Mouse (Mus musculus) forebrain, embryonic 12.5 days (tissue): ENCODE data around the gene Ttc4. TPM values are rescaled to one million over a fixed set of nuclear protein-coding genes. Genes with fewer than 3 reads are reported as not detected.

Source experiments
- ATAC-seq: fragments of 200-750 bp; cut with Nextera tagmentation; 2 replicates; pipeline ENCODE4 v1.8.0; 2017; ENCODE audit warnings: moderate TSS enrichment; ENCODE audit not compliant: low FRiP score
- H3K27ac ChIP-seq: fragments of 300-500 bp; sonication (generic); 2 replicates; pipeline ENCODE4 v1.5.1; 2016; ENCODE audit warnings: mild to moderate bottlenecking
- H3K27me3 ChIP-seq: fragments of 300-500 bp; sonication (generic); 2 replicates; pipeline ENCODE4 v1.6.1; 2016; ENCODE audit warnings: mild to moderate bottlenecking
- H3K36me3 ChIP-seq: fragments of 300-500 bp; sonication (generic); replicated peaks from 2 replicates; pipeline ENCODE4 v1.6.1; 2016; ENCODE audit warnings: mild to moderate bottlenecking
- H3K4me1 ChIP-seq: fragments of 300-500 bp; sonication (generic); 2 replicates; pipeline ENCODE4 v1.6.1; 2016
- H3K4me2 ChIP-seq: fragments of 300-500 bp; sonication (generic); 2 replicates; pipeline ENCODE4 v1.6.1; 2016; ENCODE audit warnings: mild to moderate bottlenecking, moderate library complexity
- H3K4me3 ChIP-seq: fragments of 300-500 bp; sonication (generic); replicated peaks from 2 replicates; pipeline ENCODE4 v1.5.1; 2016; ENCODE audit warnings: mild to moderate bottlenecking
- H3K9ac ChIP-seq: fragments of 300-500 bp; sonication (generic); 2 replicates; pipeline ENCODE4 v1.6.1; 2016; ENCODE audit warnings: mild to moderate bottlenecking
- H3K9me3 ChIP-seq: fragments of 300-500 bp; sonication (generic); 2 replicates; pipeline ENCODE4 v1.6.1; 2016
- WGBS: fragments of 180-500 bp; shearing (Covaris S2); methylation state at CpG from one replicate; pipeline ENCODE4 v1.1.7; 2016; 5-methylcytosine and 5-hydroxymethylcytosine counted together
- polyA plus RNA-seq: library from polyadenylated mRNA; unstranded; fragments of >200 nt; fragmentation: Nextera tagmentation; extraction: Ambion mirVana; gene quantifications from 2 replicates; pipeline ENCODE4 v1.2.1, GENCODE M21; 2016

Ttc4 gene
- polyA plus RNA-seq, 1 experiment from 2014 or later, result 98.8 TPM

DNA sequence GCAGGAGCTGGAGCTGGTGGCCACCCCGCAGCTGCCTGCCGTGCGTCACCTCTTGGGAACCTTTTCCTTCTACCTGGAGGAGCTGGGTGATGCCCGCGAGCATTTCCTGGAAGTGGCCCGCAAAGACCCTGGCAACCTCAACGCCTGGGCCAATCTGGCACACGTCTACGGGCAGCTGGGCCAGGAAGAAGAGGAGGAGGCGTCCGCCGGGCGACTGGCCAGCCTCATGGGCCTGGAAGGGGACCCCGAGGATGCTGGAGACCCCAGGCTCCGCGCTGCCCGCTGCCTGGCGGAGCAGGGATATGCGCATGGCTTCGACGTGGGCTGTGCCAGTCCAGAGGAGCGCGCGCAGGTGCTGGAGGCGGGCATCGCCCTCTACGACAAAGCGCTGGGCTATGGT is 56.0 kb downstream of the Ttc4 start:
- H3K4me1 ChIP-seq, result no peaks in the 10 kb centered on the region
- no peaks in the 10 kb centered on the region for H3K36me3 ChIP-seq
- H3K4me3 ChIP-seq, result no peak overlapping the region
- H3K27me3 ChIP-seq, result peaks cover 53% of the 10 kb centered on the region
- no peak overlapping the region for H3K27ac ChIP-seq
- H3K9me3 ChIP-seq, result no peaks in the 10 kb centered on the region
- no peak for ATAC-seq
- no peak overlapping the region for H3K4me2 ChIP-seq
- no peak overlapping the region for H3K9ac ChIP-seq
- WGBS, result 38% methylated on average over 28 of the region's 28 CpGs

GRCm38 (mm10) chr4:106622030-106622493 is 56.7 kb downstream of the Ttc4 start, which contains the start of gene Ttc22:
Gene Ttc22 (plus strand): TSS chr4:106622432.
- Histone ChIP-seq H3K27me3 (peaks cover 52% of the 10 kb centered on the region), H3K4me1 (peaks cover 5% of the 10 kb centered on the region), H3K4me2 (no peak within 1 kb of the TSS), H3K4me3 (no peak within 1 kb of the TSS), H3K36me3 (no peaks in the 10 kb centered on the region), H3K9me3 (no peaks in the 10 kb centered on the region), H3K27ac (no peak within 1 kb of the TSS), H3K9ac (no peak within 1 kb of the TSS)
- ATAC-seq, result no peak
- 31% methylated on average over 16 of the region's 16 CpGs for WGBS

- Histone ChIP-seq H3K9ac (no peak overlapping the region), H3K4me1 (peaks cover 8% of the 10 kb centered on the region), H3K27ac (no peak overlapping the region), H3K36me3 (no peaks in the 10 kb centered on the region), H3K9me3 (no peaks in the 10 kb centered on the region), H3K27me3 (peaks cover 52% of the 10 kb centered on the region), H3K4me2 (no peak overlapping the region), H3K4me3 (no peak overlapping the region)
- no peak for ATAC-seq
- WGBS, result 76% methylated on average over 3 of the region's 3 CpGs
Measured at GRCm38 (mm10) chr4:106621428-106621827, 57.3 kb downstream of the Ttc4 start.

- ATAC-seq, result no peak
- 87% methylated on average over 4 of the region's 4 CpGs for WGBS
Measured at GRCm38 (mm10) chr4:106618898-106619297, 59.8 kb downstream of the Ttc4 start.

DNA sequence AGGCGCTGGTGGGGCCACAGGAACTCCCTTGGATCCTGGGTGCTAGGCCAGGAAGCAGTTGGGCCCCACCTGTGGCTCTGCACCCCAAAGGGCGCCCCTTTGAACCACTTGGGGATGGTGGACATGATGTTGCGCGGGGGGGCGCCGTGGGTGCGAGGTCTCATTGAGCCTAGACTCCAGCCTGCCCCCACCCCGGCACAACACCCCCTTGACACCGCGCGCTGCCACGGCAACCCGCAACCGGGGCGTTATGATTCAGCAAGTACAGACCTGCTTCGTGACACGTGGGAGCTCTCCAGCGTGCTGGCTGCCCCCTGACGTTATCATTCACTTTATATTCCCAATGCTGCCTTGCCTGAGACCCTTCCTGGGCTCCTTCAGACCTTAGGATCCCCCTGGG is 61.7 kb downstream of the Ttc4 start, which contains the start of gene Lexm:
Gene Lexm (minus strand): TSS at position 186 of the 400 bp plus-strand sequence.
- Histone ChIP-seq H3K9ac (no peak within 1 kb of the TSS), H3K4me3 (peak within 1 kb of the TSS; percentile 24), H3K36me3 (no peaks in the 10 kb centered on the region), H3K9me3 (no peaks in the 10 kb centered on the region), H3K4me2 (peak within 1 kb of the TSS; percentile 51), H3K27me3 (peaks cover 25% of the 10 kb centered on the region), H3K27ac (no peak within 1 kb of the TSS), H3K4me1 (peaks cover 8% of the 10 kb centered on the region)
- no peak for ATAC-seq
- 2% methylated on average over 19 of the region's 19 CpGs for WGBS

More at GRCm38 (mm10) chr4:106618898-106619297, 59.8 kb downstream of the Ttc4 start:
- Histone ChIP-seq H3K9me3 (no peaks in the 10 kb centered on the region), H3K27me3 (peaks cover 44% of the 10 kb centered on the region), H3K9ac (no peak overlapping the region), H3K4me1 (peaks cover 8% of the 10 kb centered on the region), H3K4me3 (no peak overlapping the region), H3K4me2 (no peak overlapping the region), H3K27ac (no peak overlapping the region), H3K36me3 (no peaks in the 10 kb centered on the region)

DNA sequence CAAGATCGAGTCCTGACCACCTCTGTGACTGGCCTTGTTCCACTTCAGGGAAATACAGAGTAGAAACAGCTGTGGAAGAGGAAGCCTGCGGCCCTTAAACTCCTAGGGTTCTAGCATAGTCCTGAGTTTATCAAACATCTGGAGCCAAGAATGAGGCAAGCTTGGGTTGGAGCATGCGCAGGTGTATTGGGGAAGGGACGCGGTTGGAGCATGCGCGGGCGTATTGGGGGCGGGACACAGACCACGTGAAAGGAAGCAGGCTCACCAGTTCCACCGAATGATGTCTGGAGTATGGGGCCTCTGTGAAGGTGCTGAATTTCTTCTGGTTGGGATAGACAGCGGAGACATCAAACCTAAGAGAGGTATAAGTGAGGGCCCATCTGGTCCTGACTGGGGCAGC is 63.1 kb downstream of the Ttc4 start:
- 86% methylated on average over 12 of the region's 12 CpGs for WGBS
- peaks cover 8% of the 10 kb centered on the region for H3K4me1 ChIP-seq
- no peak overlapping the region for H3K9ac ChIP-seq
- peaks cover 18% of the 10 kb centered on the region for H3K27me3 ChIP-seq
- no peak overlapping the region for H3K4me2 ChIP-seq
- H3K36me3 ChIP-seq, result no peaks in the 10 kb centered on the region
- no peak overlapping the region for H3K27ac ChIP-seq
- H3K4me3 ChIP-seq, result no peak overlapping the region
- no peak for ATAC-seq
- no peaks in the 10 kb centered on the region for H3K9me3 ChIP-seq

GRCm38 (mm10) chr4:106614881-106615280 is 63.9 kb downstream of the Ttc4 start:
- ATAC-seq, result no peak
- no peak overlapping the region for H3K4me3 ChIP-seq
- H3K9ac ChIP-seq, result no peak overlapping the region
- H3K9me3 ChIP-seq, result no peaks in the 10 kb centered on the region
- peaks cover 18% of the 10 kb centered on the region for H3K27me3 ChIP-seq
- no peaks in the 10 kb centered on the region for H3K36me3 ChIP-seq
- H3K27ac ChIP-seq, result no peak overlapping the region
- WGBS, result 91% methylated on average over 9 of the region's 9 CpGs
- H3K4me2 ChIP-seq, result no peak overlapping the region
- peaks cover 8% of the 10 kb centered on the region for H3K4me1 ChIP-seq

- H3K9me3 ChIP-seq, result no peaks in the 10 kb centered on the region
- no peaks in the 10 kb centered on the region for H3K36me3 ChIP-seq
- no peak overlapping the region for H3K4me2 ChIP-seq
- peaks cover 18% of the 10 kb centered on the region for H3K27me3 ChIP-seq
- no peak overlapping the region for H3K27ac ChIP-seq
- H3K4me1 ChIP-seq, result peaks cover 8% of the 10 kb centered on the region
- ATAC-seq, result peak; percentile 70
- no peak overlapping the region for H3K4me3 ChIP-seq
- no peak overlapping the region for H3K9ac ChIP-seq
- 45% methylated on average over 7 of the region's 7 CpGs for WGBS
Measured at GRCm38 (mm10) chr4:106614180-106614797, 64.5 kb downstream of the Ttc4 start.

DNA sequence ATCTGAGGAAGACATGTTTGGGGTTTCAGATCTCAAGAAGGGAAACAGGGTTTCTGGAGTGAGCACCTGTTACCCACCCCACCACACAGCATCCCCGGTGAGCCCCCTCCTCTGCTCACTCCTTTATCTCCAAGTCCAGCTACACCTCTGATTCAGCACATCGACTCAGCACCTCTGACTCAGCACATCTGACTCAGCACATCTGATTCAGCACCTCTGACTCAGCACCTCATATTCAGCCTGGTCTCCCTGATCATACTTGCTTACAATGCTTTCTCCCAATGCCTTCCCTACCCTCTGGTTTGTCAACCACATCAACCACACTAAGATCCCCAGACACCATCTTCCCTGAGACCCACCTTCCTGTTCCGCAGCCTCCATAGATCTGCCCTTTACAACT is 65.2 kb downstream of the Ttc4 start:
- Histone ChIP-seq H3K4me1 (peaks cover 8% of the 10 kb centered on the region), H3K4me3 (no peak overlapping the region), H3K4me2 (no peak overlapping the region), H3K9ac (no peak overlapping the region), H3K9me3 (no peaks in the 10 kb centered on the region), H3K36me3 (no peaks in the 10 kb centered on the region), H3K27ac (no peak overlapping the region), H3K27me3 (peaks cover 18% of the 10 kb centered on the region)
- 87% methylated on average over 3 of the region's 3 CpGs for WGBS
- ATAC-seq, result 0 out of 2 replicates have a peak, but pooled peaks have one; percentile 4

- no peak overlapping the region for H3K4me2 ChIP-seq
- WGBS, result 82% methylated on average over 8 of the region's 8 CpGs
- no peaks in the 10 kb centered on the region for H3K36me3 ChIP-seq
- no peaks in the 10 kb centered on the region for H3K9me3 ChIP-seq
- H3K27ac ChIP-seq, result no peak overlapping the region
- peaks cover 18% of the 10 kb centered on the region for H3K27me3 ChIP-seq
- ATAC-seq, result no peak
- no peak overlapping the region for H3K4me3 ChIP-seq
- peaks cover 8% of the 10 kb centered on the region for H3K4me1 ChIP-seq
- no peak overlapping the region for H3K9ac ChIP-seq
Measured at GRCm38 (mm10) chr4:106613105-106613504, 65.6 kb downstream of the Ttc4 start.

Other genes starting within 250 kb of the Ttc4 start
- gene Pcsk9, start 214.6 kb downstream of the Ttc4 start, polyA plus RNA-seq, result 3.5 and 4.9 TPM in 2 replicates
- gene Bsnd, start 186.7 kb downstream of the Ttc4 start, polyA plus RNA-seq, result not detected in 2 replicates
- gene Dhcr24, start 117.9 kb downstream of the Ttc4 start, polyA plus RNA-seq, result 6.4 and 9.8 TPM in 2 replicates
- gene Lexm, start 61.7 kb downstream of the Ttc4 start, polyA plus RNA-seq, result 0.17 and 0.42 TPM in 2 replicates
- gene Ttc22, start 56.5 kb downstream of the Ttc4 start, polyA plus RNA-seq, result 0.17 TPM in 2 replicates
- gene Pars2, start 27.9 kb downstream of the Ttc4 start, polyA plus RNA-seq, result 11.2 and 15.9 TPM in 2 replicates
- gene Mroh7, start 52.0 kb upstream of the Ttc4 start, polyA plus RNA-seq, result 0.14 and 0.28 TPM in 2 replicates
- gene Fam151a, start 54.9 kb upstream of the Ttc4 start, polyA plus RNA-seq, result not detected in 2 replicates
- 1.4 TPM in 2 replicates for gene Acot11, start 126.1 kb upstream of the Ttc4 start, polyA plus RNA-seq
- gene Ssbp3, start 231.8 kb upstream of the Ttc4 start, polyA plus RNA-seq, result 198 and 214 TPM in 2 replicates